Mouse (Mus musculus) bone marrow, adult 2 months (tissue): ENCODE measurements around the gene Ubash3b.

ENCODE experiments used
- CTCF ChIP-seq: fragments of 200-500 bp; IDR thresholded peaks from 2 replicates; pipeline ENCODE4 v1.5.1; 2011; ENCODE audit warnings: low read length, control low read depth; ENCODE audit not compliant: control insufficient read depth, insufficient read depth
- POLR2A ChIP-seq: fragments of 200-500 bp; IDR thresholded peaks from 2 replicates; pipeline ENCODE4 v1.6.1; 2011; ENCODE audit warnings: low read depth, mild to moderate bottlenecking, control low read depth, low read length, borderline replicate concordance; ENCODE audit not compliant: control insufficient read depth

DNA sequence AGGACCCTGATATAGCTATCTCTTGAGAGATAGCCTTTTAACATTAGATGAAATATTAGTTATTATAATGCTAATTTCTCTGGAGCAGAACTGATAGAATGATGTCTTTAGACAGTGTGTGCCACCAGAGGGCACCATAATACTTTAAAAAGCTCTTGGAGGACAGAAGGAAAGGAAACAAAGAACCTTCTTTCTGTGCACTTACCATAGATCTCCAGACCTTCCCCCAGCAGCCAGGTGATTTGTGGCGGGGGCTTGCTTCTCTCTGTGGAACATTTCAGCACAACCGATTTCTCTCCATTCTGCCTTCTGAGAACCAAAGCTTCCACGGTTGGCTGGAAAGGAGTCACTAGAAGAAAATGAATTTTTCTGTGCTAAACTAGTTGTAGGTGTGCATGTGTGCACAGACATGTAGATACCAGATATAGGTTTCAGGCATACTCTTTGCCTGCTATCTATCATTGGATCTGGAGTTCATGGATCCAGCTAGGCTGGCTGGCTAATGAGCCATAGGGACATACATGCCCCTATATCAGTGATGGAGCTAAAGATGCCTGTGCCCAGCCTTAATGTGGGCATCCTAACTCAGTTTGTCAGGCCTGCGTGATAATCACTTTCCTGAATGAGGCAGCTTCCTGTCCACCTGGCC, 171.4 kb downstream of the Ubash3b start:
- TF ChIP-seq CTCF, result no peak
- TF ChIP-seq POLR2A, result no peak
